Mouse (Mus musculus) midbrain, embryonic 11.5 days (tissue): Measurements from ENCODE around the gene Acvr1b. TPM values are rescaled to one million over a fixed set of nuclear protein-coding genes. Genes with fewer than 3 reads are reported as not detected.

ENCODE experiments used
- ATAC-seq: fragments of 200-750 bp; cut with Nextera tagmentation; 2 replicates; pipeline ENCODE4 v1.8.0; 2017; ENCODE audit warnings: moderate TSS enrichment, moderate library complexity; ENCODE audit not compliant: low FRiP score
- DNase-seq: peaks from one replicate; pipeline ENCODE4 v3.0.0; 2015; ENCODE audit warnings: low spot score; ENCODE audit errors: missing footprints
- H3K27ac ChIP-seq: fragments of 300-500 bp; sonication (generic); 2 replicates; pipeline ENCODE4 v1.5.1; 2014; ENCODE audit warnings: low read depth, low read length
- H3K27me3 ChIP-seq: fragments of 300-500 bp; sonication (generic); 2 replicates; pipeline ENCODE4 v1.6.1; 2014; ENCODE audit warnings: mild to moderate bottlenecking, low read length, moderate library complexity, mixed read lengths; ENCODE audit not compliant: control insufficient read depth, insufficient read depth
- H3K36me3 ChIP-seq: fragments of 300-500 bp; sonication (generic); 2 replicates; pipeline ENCODE4 v1.6.1; 2014; ENCODE audit warnings: mild to moderate bottlenecking, low read length, moderate library complexity, mixed read lengths; ENCODE audit not compliant: control insufficient read depth, insufficient read depth
- H3K4me1 ChIP-seq: fragments of 300-500 bp; sonication (generic); 2 replicates; pipeline ENCODE4 v1.6.1; 2014; ENCODE audit warnings: low read length; ENCODE audit not compliant: control insufficient read depth, insufficient read depth
- H3K4me2 ChIP-seq: fragments of 300-500 bp; sonication (generic); 2 replicates; pipeline ENCODE4 v1.6.1; 2014; ENCODE audit warnings: mild to moderate bottlenecking, moderate library complexity
- H3K4me3 ChIP-seq: fragments of 300-500 bp; sonication (generic); 2 replicates; pipeline ENCODE4 v1.5.1; 2014; ENCODE audit warnings: low read depth, low read length
- H3K9ac ChIP-seq: fragments of 300-500 bp; sonication (generic); 2 replicates; pipeline ENCODE4 v1.6.1; 2014; ENCODE audit warnings: low read length
- H3K9me3 ChIP-seq: fragments of 300-500 bp; sonication (generic); 2 replicates; pipeline ENCODE4 v1.6.1; 2016; ENCODE audit warnings: low read length; ENCODE audit not compliant: control insufficient read depth
- WGBS: fragments of 180-500 bp; shearing (Covaris S2); extraction: QIAGEN DNeasy Blood & Tissue Kit; methylation state at CpG from one replicate; pipeline ENCODE4 v1.1.7; 2014; 5-methylcytosine and 5-hydroxymethylcytosine counted together
- polyA plus RNA-seq: library from polyadenylated mRNA; unstranded; fragments of >200 nt; fragmentation: Nextera tagmentation; extraction: Ambion mirVana; gene quantifications from 2 replicates; pipeline ENCODE4 v1.2.1, GENCODE M21; 2014

Acvr1b gene
- polyA plus RNA-seq, 1 experiment from 2014 or later = 15.2 TPM

DNA sequence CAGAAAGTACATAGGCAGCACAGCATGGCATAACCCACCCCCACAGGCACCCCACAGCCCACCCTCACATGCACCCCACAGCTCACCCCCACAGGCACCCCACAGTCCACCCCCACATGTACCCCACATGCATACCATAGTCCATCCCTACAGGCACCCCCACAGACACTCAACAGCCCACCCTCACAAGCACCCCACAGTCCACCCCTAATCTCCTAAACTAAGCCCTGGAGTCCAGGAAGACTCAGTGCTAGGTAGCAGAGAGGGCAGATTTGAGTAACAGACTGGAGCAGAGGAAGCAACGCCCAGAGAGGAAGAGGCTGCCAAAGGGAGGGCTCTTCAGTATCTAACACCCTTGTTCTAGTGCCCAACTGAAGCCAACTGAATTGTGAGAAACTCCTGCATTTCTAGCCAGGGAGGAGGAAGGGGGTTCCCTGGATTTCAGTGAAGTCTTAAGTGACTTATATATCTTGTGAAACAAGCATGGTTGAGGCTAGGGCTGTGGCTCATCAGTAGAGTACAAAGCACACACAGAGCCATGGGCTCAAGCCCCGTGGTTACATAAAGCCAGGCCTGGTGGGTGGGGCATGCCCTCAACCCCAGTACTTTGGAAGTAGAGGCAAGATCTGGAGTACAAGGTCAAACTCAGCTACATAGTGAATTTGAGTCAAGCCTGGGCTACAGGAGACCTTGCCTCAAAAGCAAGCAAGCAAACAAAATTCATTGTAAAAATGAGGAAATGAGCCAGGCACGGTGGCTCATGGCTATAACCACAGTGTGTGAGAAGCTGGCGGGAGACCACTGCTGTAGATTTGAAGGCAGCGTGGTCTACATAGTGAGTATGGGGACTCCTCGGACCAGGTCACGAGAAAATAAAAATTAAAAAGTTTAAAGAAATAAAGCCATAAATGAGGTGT lies 18.9 kb upstream of the Acvr1b start:
- H3K27me3 ChIP-seq = no peaks in the 10 kb centered on the region
- 85% methylated on average over 7 of the region's 7 CpGs for WGBS
- ATAC-seq = no peak
- H3K9me3 ChIP-seq = peaks cover 4% of the 10 kb centered on the region; the same call in 1 of the 2 replicates
- H3K36me3 ChIP-seq = no peaks in the 10 kb centered on the region
- H3K27ac ChIP-seq = no peak overlapping the region
- H3K4me3 ChIP-seq = no peak overlapping the region
- no peak overlapping the region for H3K9ac ChIP-seq
- H3K4me1 ChIP-seq = peaks cover 2% of the 10 kb centered on the region; the same call in 1 of the 2 replicates
- no peak for DNase-seq
- no peak overlapping the region for H3K4me2 ChIP-seq

DNA sequence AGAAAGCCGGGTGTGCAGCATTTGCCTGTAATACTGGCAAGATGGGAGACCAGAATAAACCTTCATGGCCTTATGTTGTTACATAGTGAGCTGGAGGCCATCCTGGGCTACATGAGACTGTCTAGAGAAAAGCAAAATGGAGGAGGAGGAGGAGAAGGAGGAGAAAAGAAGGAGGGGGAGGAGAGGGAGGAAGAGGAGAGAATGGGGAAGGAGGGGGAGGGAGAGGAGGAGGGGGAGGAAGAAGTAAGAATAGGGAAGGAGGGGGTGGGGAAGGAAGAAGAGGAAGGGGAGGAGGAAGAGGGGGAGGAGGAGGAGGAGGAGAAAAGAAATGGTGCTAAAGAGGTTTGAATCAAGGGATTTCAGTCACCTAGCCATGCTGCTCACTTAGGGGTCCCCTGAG lies 13.7 kb upstream of the Acvr1b start:
- Histone ChIP-seq H3K4me3 (no peak overlapping the region), H3K27ac (no peak overlapping the region; the same call in 1 of the 2 replicates), H3K36me3 (no peaks in the 10 kb centered on the region), H3K27me3 (no peaks in the 10 kb centered on the region), H3K9ac (no peak overlapping the region), H3K4me2 (no peak overlapping the region), H3K9me3 (peaks cover 4% of the 10 kb centered on the region; the same call in 1 of the 2 replicates), H3K4me1 (peaks cover 8% of the 10 kb centered on the region)
- DNase-seq (no peak), ATAC-seq (no peak; the same call in 1 of the 2 replicates)
- WGBS = 20% methylated on average over 1 of the region's 1 CpGs

DNA sequence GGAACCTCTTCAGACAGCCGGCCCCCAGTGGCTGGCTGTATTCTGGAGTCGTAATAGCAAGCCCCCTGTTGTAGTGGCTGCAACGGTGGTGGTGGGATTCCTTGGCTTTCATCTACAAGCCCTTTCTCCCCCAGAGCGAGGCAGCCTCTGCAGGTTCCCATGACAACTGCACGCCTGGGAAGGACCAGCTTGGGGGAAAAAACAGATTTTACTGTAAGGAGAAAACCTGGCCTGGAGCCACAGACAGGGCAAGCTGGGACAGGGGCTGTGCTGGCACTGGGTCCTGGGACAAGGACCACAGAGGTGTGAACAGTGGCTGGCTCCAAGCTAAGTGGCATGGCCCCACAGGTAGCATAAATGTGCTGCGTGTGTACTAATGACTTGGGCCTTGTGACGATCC lies 13.3 kb upstream of the Acvr1b start:
- no peaks in the 10 kb centered on the region for H3K27me3 ChIP-seq
- H3K36me3 ChIP-seq = no peaks in the 10 kb centered on the region
- ATAC-seq (peak; percentile 74), DNase-seq (no peak)
- no peak overlapping the region for H3K4me3 ChIP-seq
- H3K4me2 ChIP-seq = no peak overlapping the region
- 24% methylated on average over 7 of the region's 7 CpGs for WGBS
- no peak overlapping the region for H3K9ac ChIP-seq
- H3K27ac ChIP-seq = 0 out of 2 replicates have a peak overlapping the region, but pooled peaks have one; percentile 30
- H3K4me1 ChIP-seq = peaks cover 8% of the 10 kb centered on the region
- H3K9me3 ChIP-seq = peaks cover 4% of the 10 kb centered on the region; the same call in 1 of the 2 replicates

GRCm38 (mm10) chr15:101161534-101161933 lies 12.3 kb upstream of the Acvr1b start:
- Histone ChIP-seq H3K4me1 (peaks cover 8% of the 10 kb centered on the region), H3K4me3 (no peak overlapping the region), H3K27ac (no peak overlapping the region), H3K9me3 (peaks cover 4% of the 10 kb centered on the region; the same call in 1 of the 2 replicates), H3K4me2 (no peak overlapping the region), H3K36me3 (no peaks in the 10 kb centered on the region), H3K9ac (no peak overlapping the region), H3K27me3 (no peaks in the 10 kb centered on the region)
- no peak for DNase-seq
- no peak for ATAC-seq
- 83% methylated on average over 7 of the region's 7 CpGs for WGBS

- 44% methylated on average over 15 of the region's 15 CpGs for WGBS
- no peaks in the 10 kb centered on the region for H3K27me3 ChIP-seq
- no peak overlapping the region for H3K27ac ChIP-seq
- H3K36me3 ChIP-seq = no peaks in the 10 kb centered on the region
- no peak overlapping the region for H3K4me3 ChIP-seq
- H3K9me3 ChIP-seq = no peaks in the 10 kb centered on the region
- peaks cover 8% of the 10 kb centered on the region for H3K4me1 ChIP-seq
- DNase-seq (peak; percentile 75), ATAC-seq (no peak)
- H3K9ac ChIP-seq = no peak overlapping the region
- H3K4me2 ChIP-seq = no peak overlapping the region
Observed at GRCm38 (mm10) chr15:101163056-101163458, 10.8 kb upstream of the Acvr1b start.

GRCm38 (mm10) chr15:101163854-101164253 lies 10.0 kb upstream of the Acvr1b start:
- no peak overlapping the region for H3K9ac ChIP-seq
- WGBS = 74% methylated on average over 5 of the region's 5 CpGs
- DNase-seq = no peak

DNA sequence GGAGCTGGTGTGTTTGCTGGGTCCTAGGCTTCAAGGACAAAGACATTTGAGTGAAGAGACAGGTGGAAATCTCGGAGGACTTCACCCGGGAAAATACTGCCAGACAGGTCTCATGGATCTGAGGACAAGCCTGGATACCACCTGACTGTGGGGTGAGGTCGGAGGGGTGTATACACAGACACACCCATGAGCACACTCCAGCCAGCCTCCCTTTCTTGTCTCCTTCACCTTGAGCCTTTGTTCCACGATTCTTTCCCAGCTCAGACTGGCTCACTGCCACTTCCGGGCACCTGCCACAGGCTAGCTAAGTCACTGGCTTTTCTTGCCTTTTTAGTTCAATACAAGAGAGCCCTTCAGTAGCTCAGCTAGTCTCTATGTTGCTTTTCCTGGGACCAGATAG lies 9.6 kb upstream of the Acvr1b start:
- H3K9me3 ChIP-seq = no peaks in the 10 kb centered on the region
- no peak overlapping the region for H3K27ac ChIP-seq
- WGBS = 75% methylated on average over 5 of the region's 5 CpGs
- H3K9ac ChIP-seq = no peak overlapping the region
- no peak overlapping the region for H3K4me3 ChIP-seq
- ATAC-seq (no peak), DNase-seq (no peak)
- no peak overlapping the region for H3K4me2 ChIP-seq
- no peaks in the 10 kb centered on the region for H3K27me3 ChIP-seq
- no peaks in the 10 kb centered on the region for H3K36me3 ChIP-seq
- peaks cover 8% of the 10 kb centered on the region for H3K4me1 ChIP-seq

More at GRCm38 (mm10) chr15:101163854-101164253, 10.0 kb upstream of the Acvr1b start:
- H3K9me3 ChIP-seq = no peaks in the 10 kb centered on the region
- H3K4me3 ChIP-seq = no peak overlapping the region
- no peak overlapping the region for H3K27ac ChIP-seq
- H3K4me2 ChIP-seq = no peak overlapping the region
- no peaks in the 10 kb centered on the region for H3K27me3 ChIP-seq
- no peaks in the 10 kb centered on the region for H3K36me3 ChIP-seq
- H3K4me1 ChIP-seq = peaks cover 8% of the 10 kb centered on the region
- ATAC-seq = no peak

GRCm38 (mm10) chr15:101165658-101166437 lies 8.0 kb upstream of the Acvr1b start:
- no peak overlapping the region for H3K4me2 ChIP-seq
- H3K9me3 ChIP-seq = no peaks in the 10 kb centered on the region
- no peak overlapping the region for H3K27ac ChIP-seq
- H3K9ac ChIP-seq = no peak overlapping the region
- H3K4me3 ChIP-seq = no peak overlapping the region
- peaks cover under 1% of the 10 kb centered on the region for H3K4me1 ChIP-seq
- WGBS = 77% methylated on average over 16 of the region's 16 CpGs
- ATAC-seq (no peak), DNase-seq (no peak)
- H3K36me3 ChIP-seq = no peaks in the 10 kb centered on the region
- no peaks in the 10 kb centered on the region for H3K27me3 ChIP-seq

DNA sequence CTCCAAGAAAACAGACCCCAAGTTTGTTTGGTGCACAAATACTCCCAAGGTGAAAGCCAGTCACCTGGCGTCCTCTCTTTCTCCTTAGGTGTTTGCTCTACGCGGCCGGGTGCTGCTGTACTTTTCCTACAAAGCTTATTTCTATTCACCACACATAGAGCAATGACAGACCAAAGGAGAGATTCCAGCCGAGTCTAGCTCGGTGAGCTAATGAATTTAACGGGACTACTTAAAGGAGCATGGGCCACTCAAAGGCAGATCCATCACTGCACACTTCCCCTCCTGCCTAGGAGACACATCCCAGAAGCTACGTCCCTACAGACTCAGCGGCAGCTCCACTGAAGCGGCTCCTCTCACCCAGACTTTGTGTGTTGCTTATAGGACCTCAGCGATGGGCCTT lies 6.3 kb upstream of the Acvr1b start:
- Histone ChIP-seq H3K4me1 (no peaks in the 10 kb centered on the region), H3K9me3 (no peaks in the 10 kb centered on the region), H3K27ac (no peak overlapping the region), H3K9ac (no peak overlapping the region), H3K4me3 (no peak overlapping the region), H3K36me3 (no peaks in the 10 kb centered on the region), H3K27me3 (peaks cover 6% of the 10 kb centered on the region; the same call in 1 of the 2 replicates), H3K4me2 (no peak overlapping the region)
- 84% methylated on average over 11 of the region's 11 CpGs for WGBS
- DNase-seq = no peak
- ATAC-seq = no peak
